Mouse (Mus musculus): ENCODE measurements around the gene Med8. TPM values are rescaled to one million over a fixed set of nuclear protein-coding genes. Genes with fewer than 3 reads are reported as not detected.
A peak's percentile ranks its signal among the peaks of the same experiment; 100 is the strongest.

The Med8 gene
- polyA plus RNA-seq, 1 experiment from 2014 or later: 94.1 TPM

- Histone ChIP-seq H3K27ac (ENCODE audit: low read depth) (no peak overlapping the region), H3K4me2 (no peak overlapping the region), H3K9me3 (ENCODE audit: low read depth, low read length) (no peaks in the 10 kb centered on the region), H3K4me1 (ENCODE audit: insufficient read depth) (no peaks in the 10 kb centered on the region), H3K27me3 (ENCODE audit: insufficient read depth, low read length) (no peaks in the 10 kb centered on the region), H3K4me3 (ENCODE audit: low read depth, low read length) (no peak overlapping the region), H3K36me3 (ENCODE audit: insufficient read depth) (no peaks in the 10 kb centered on the region), H3K9ac (no peak overlapping the region)
- TF ChIP-seq CTCF (IDR thresholded peaks at IDR 0.05; ENCODE audit: low read depth): no peak
- ATAC-seq (ENCODE audit: insufficient read depth): no peak
- DNase-seq: no peak
- WGBS: 77% methylated on average over 10 of the region's 10 CpGs
Measured at GRCm38 (mm10) chr4:118445088-118445487, 36.0 kb downstream of the Med8 start.

GRCm38 (mm10) chr4:118445781-118446414, 36.8 kb downstream of the Med8 start:
- H3K27ac ChIP-seq (ENCODE audit: low read depth): no peak overlapping the region
- H3K4me1 ChIP-seq (ENCODE audit: insufficient read depth): no peaks in the 10 kb centered on the region

GRCm38 (mm10) chr4:118446415-118447153, 37.4 kb downstream of the Med8 start:
- H3K27ac ChIP-seq (ENCODE audit: low read depth): no peak overlapping the region
- peak overlapping the region; percentile 65 for H3K4me2 ChIP-seq
- no peaks in the 10 kb centered on the region for H3K36me3 ChIP-seq (ENCODE audit: insufficient read depth)
- H3K9ac ChIP-seq: peak overlapping the region; percentile 27; the same call in 1 of the 2 replicates
- no peaks in the 10 kb centered on the region for H3K9me3 ChIP-seq (ENCODE audit: low read depth, low read length)
- 26% methylated on average over 24 of the region's 24 CpGs for WGBS
- no peaks in the 10 kb centered on the region for H3K27me3 ChIP-seq (ENCODE audit: insufficient read depth, low read length)
- ATAC-seq (ENCODE audit: insufficient read depth) (peak; percentile 28; the same call in 1 of the 2 replicates), DNase-seq (no peak)
- no peaks in the 10 kb centered on the region for H3K4me1 ChIP-seq (ENCODE audit: insufficient read depth)
- no peak for TF ChIP-seq CTCF (IDR thresholded peaks at IDR 0.05; ENCODE audit: low read depth)
- H3K4me3 ChIP-seq (ENCODE audit: low read depth, low read length): peak overlapping the region; percentile 31

More at GRCm38 (mm10) chr4:118445781-118446414, 36.8 kb downstream of the Med8 start:
- WGBS: 19% methylated on average over 18 of the region's 18 CpGs
- Histone ChIP-seq H3K27me3 (ENCODE audit: insufficient read depth, low read length) (no peaks in the 10 kb centered on the region), H3K9ac (peak overlapping the region; percentile 27; the same call in 1 of the 2 replicates), H3K9me3 (ENCODE audit: low read depth, low read length) (no peaks in the 10 kb centered on the region), H3K36me3 (ENCODE audit: insufficient read depth) (no peaks in the 10 kb centered on the region), H3K4me3 (ENCODE audit: low read depth, low read length) (peak overlapping the region; percentile 31), H3K4me2 (peak overlapping the region; percentile 65)
- DNase-seq (peak; percentile 55), ATAC-seq (ENCODE audit: insufficient read depth) (peak; percentile 77)
- peak; percentile 46 for TF ChIP-seq CTCF (IDR thresholded peaks at IDR 0.05; ENCODE audit: low read depth)

- TF ChIP-seq CTCF (IDR thresholded peaks at IDR 0.05; ENCODE audit: low read depth): no peak
- Histone ChIP-seq H3K27ac (ENCODE audit: low read depth) (no peak within 1 kb of the TSS), H3K9me3 (ENCODE audit: low read depth, low read length) (no peaks in the 10 kb centered on the region), H3K4me3 (ENCODE audit: low read depth, low read length) (no peak within 1 kb of the TSS), H3K27me3 (ENCODE audit: insufficient read depth, low read length) (no peaks in the 10 kb centered on the region), H3K4me2 (no peak within 1 kb of the TSS), H3K4me1 (ENCODE audit: insufficient read depth) (no peaks in the 10 kb centered on the region), H3K9ac (no peak within 1 kb of the TSS), H3K36me3 (ENCODE audit: insufficient read depth) (no peaks in the 10 kb centered on the region)
- no peak for ATAC-seq (ENCODE audit: insufficient read depth)
- WGBS: 48% methylated on average over 9 of the region's 9 CpGs
- no peak for DNase-seq
Measured at GRCm38 (mm10) chr4:118457345-118457975, 48.3 kb downstream of the Med8 start, which contains the start of gene Mpl. TSS of gene Mpl (minus strand) at chr4:118457513.

- Histone ChIP-seq H3K9me3 (ENCODE audit: low read depth, low read length) (no peaks in the 10 kb centered on the region), H3K4me1 (ENCODE audit: insufficient read depth) (no peaks in the 10 kb centered on the region), H3K9ac (no peak overlapping the region), H3K27me3 (ENCODE audit: insufficient read depth, low read length) (no peaks in the 10 kb centered on the region), H3K4me2 (no peak overlapping the region), H3K36me3 (ENCODE audit: insufficient read depth) (no peaks in the 10 kb centered on the region), H3K27ac (ENCODE audit: low read depth) (no peak overlapping the region), H3K4me3 (ENCODE audit: low read depth, low read length) (no peak overlapping the region)
- no peak for TF ChIP-seq CTCF (IDR thresholded peaks at IDR 0.05; ENCODE audit: low read depth)
- 90% methylated on average over 3 of the region's 3 CpGs for WGBS
- ATAC-seq (ENCODE audit: insufficient read depth) (no peak), DNase-seq (no peak)
Measured at GRCm38 (mm10) chr4:118464956-118465355, 55.8 kb downstream of the Med8 start.

Other genes starting within 250 kb of the Med8 start
- 43.3 and 45.0 TPM in 2 replicates for gene Kdm4a, start 229.3 kb upstream of the Med8 start, polyA plus RNA-seq (2014; fragmentation: Nextera tagmentation; extraction: Ambion mirVana)
- 69.7 and 75.7 TPM in 2 replicates for gene Ptprf, start 117.9 kb upstream of the Med8 start, polyA plus RNA-seq (2014; fragmentation: Nextera tagmentation; extraction: Ambion mirVana)
- gene Szt2, start 64 bp upstream of the Med8 start, polyA plus RNA-seq (2014; fragmentation: Nextera tagmentation; extraction: Ambion mirVana): 11.1 and 11.7 TPM in 2 replicates
- 96.5 and 97.8 TPM in 2 replicates for gene Elovl1, start 18.8 kb downstream of the Med8 start, polyA plus RNA-seq (2014; fragmentation: Nextera tagmentation; extraction: Ambion mirVana)
- 324 and 332 TPM in 2 replicates for gene Cdc20, start 28.0 kb downstream of the Med8 start, polyA plus RNA-seq (2014; fragmentation: Nextera tagmentation; extraction: Ambion mirVana)
- gene Mpl, start 48.2 kb downstream of the Med8 start, polyA plus RNA-seq (2014; fragmentation: Nextera tagmentation; extraction: Ambion mirVana): 1.3 and 1.8 TPM in 2 replicates
- gene Tie1, start 80.7 kb downstream of the Med8 start, polyA plus RNA-seq (2014; fragmentation: Nextera tagmentation; extraction: Ambion mirVana): 52.7 and 54.2 TPM in 2 replicates
- gene 2610528J11Rik, start 117.7 kb downstream of the Med8 start, polyA plus RNA-seq (2014; fragmentation: Nextera tagmentation; extraction: Ambion mirVana): 9.0 and 10.3 TPM in 2 replicates
- gene Tmem125, start 134.7 kb downstream of the Med8 start, polyA plus RNA-seq (2014; fragmentation: Nextera tagmentation; extraction: Ambion mirVana): 3.3 and 3.6 TPM in 2 replicates
- 0.12 and 0.22 TPM in 2 replicates for gene Cfap57, start 211.4 kb downstream of the Med8 start, polyA plus RNA-seq (2014; fragmentation: Nextera tagmentation; extraction: Ambion mirVana)
- 161 and 166 TPM in 2 replicates for gene Ebna1bp2, start 211.5 kb downstream of the Med8 start, polyA plus RNA-seq (2014; fragmentation: Nextera tagmentation; extraction: Ambion mirVana)
- not detected in 2 replicates for gene Olfr62, start 249.6 kb downstream of the Med8 start, polyA plus RNA-seq (2014; fragmentation: Nextera tagmentation; extraction: Ambion mirVana)

Data from lung, embryonic 14.5 days (tissue).